Mouse (Mus musculus) macrophage (primary cell): ENCODE data around the gene Dagla. TPM values are rescaled to one million over a fixed set of nuclear protein-coding genes. Genes with fewer than 3 reads are reported as not detected.

Source experiments
- H3K27ac ChIP-seq: fragments of 350-480 bp; formaldehyde crosslinking; 2 replicates; pipeline ENCODE4 v1.9.0; 2021
- H3K36me3 ChIP-seq: fragments of 350-480 bp; formaldehyde crosslinking; 2 replicates; pipeline ENCODE4 v1.9.0; 2021; ENCODE audit errors: inconsistent target
- H3K4me3 ChIP-seq: fragments of 350-480 bp; formaldehyde crosslinking; 2 replicates; pipeline ENCODE4 v1.9.0; 2021; ENCODE audit errors: inconsistent target
- H3K79me2 ChIP-seq: fragments of 350-480 bp; formaldehyde crosslinking; 2 replicates; pipeline ENCODE4 v1.9.0; 2021; ENCODE audit errors: inconsistent target
- WGBS: methylation state at CpG from one replicate; pipeline ENCODE4 v1.1.7; 2026; ENCODE audit warnings: inconsistent platforms; ENCODE audit not compliant: missing documents; 5-methylcytosine and 5-hydroxymethylcytosine counted together
- polyA plus RNA-seq: library from polyadenylated mRNA; stranded (reverse); fragments of 250-400 nt; gene quantifications from 3 replicates; pipeline ENCODE4 v1.2.4, GENCODE M21; 2018; ENCODE audit warnings: inconsistent platforms

Gene Dagla
- polyA plus RNA-seq, 1 experiment from 2014 or later: 2.9 TPM

DNA sequence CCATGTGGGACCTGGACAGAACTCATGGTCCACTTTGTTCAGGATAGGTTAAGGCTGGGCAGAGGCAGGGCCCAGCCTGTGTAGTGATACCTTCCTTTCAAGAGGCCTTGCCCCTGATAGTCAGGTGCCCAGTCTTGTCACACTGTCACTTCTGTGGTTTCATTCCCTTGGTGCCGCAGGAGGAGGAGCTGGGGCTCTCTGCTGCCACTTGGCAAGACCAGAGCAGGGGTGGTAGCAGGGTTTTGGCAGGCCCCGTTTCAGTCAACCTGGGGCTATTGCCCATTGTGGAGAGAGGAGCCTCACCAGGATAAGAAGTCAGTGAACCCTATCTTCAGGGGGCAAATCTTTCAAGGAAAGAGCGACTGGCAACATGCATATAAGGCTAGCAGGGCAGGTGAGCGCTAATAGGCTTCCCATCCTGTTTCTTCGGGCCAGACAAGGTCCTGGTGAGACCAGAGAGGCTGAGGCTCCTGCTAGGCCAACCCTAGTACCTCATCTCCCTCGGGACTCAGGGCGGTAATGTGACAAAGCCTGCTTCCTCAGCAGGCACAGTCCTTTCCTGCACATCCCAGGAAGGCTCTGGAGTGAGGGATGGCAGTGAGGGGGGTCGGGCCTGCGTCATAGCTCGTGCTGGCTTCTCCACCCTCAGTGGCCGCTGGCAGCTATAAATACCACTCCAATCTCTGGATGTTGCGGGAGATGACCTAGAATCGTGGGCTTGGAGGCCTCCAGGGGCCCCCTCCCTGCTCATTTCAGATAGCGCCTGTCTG lies 23.7 kb downstream of the Dagla start:
- H3K4me3 ChIP-seq: no peak overlapping the region
- WGBS: 92% methylated on average over 14 of the region's 14 CpGs
- H3K79me2 ChIP-seq: no peaks in the 10 kb centered on the region
- H3K27ac ChIP-seq: peak overlapping the region; percentile 95
- H3K36me3 ChIP-seq: no peaks in the 10 kb centered on the region

- Histone ChIP-seq H3K36me3 (no peaks in the 10 kb centered on the region), H3K27ac (peak overlapping the region; percentile 95), H3K79me2 (no peaks in the 10 kb centered on the region), H3K4me3 (no peak overlapping the region)
- WGBS: 14% methylated on average over 9 of the region's 9 CpGs
Measured at GRCm38 (mm10) chr19:10279668-10280067, 25.0 kb downstream of the Dagla start.

- Histone ChIP-seq H3K79me2 (no peaks in the 10 kb centered on the region), H3K4me3 (no peak overlapping the region), H3K36me3 (no peaks in the 10 kb centered on the region), H3K27ac (peak overlapping the region; percentile 95)
- 70% methylated on average over 6 of the region's 6 CpGs for WGBS
Measured at GRCm38 (mm10) chr19:10278669-10279324, 25.9 kb downstream of the Dagla start.

- Histone ChIP-seq H3K4me3 (no peak overlapping the region), H3K27ac (peak overlapping the region; percentile 95), H3K79me2 (no peaks in the 10 kb centered on the region), H3K36me3 (no peaks in the 10 kb centered on the region)
- WGBS: 80% methylated on average over 5 of the region's 5 CpGs
Measured at GRCm38 (mm10) chr19:10277759-10278158, 26.9 kb downstream of the Dagla start.

GRCm38 (mm10) chr19:10277331-10277730 lies 27.3 kb downstream of the Dagla start:
- Histone ChIP-seq H3K4me3 (no peak overlapping the region), H3K36me3 (no peaks in the 10 kb centered on the region), H3K79me2 (no peaks in the 10 kb centered on the region), H3K27ac (peak overlapping the region; percentile 95)
- WGBS: 34% methylated on average over 17 of the region's 17 CpGs

DNA sequence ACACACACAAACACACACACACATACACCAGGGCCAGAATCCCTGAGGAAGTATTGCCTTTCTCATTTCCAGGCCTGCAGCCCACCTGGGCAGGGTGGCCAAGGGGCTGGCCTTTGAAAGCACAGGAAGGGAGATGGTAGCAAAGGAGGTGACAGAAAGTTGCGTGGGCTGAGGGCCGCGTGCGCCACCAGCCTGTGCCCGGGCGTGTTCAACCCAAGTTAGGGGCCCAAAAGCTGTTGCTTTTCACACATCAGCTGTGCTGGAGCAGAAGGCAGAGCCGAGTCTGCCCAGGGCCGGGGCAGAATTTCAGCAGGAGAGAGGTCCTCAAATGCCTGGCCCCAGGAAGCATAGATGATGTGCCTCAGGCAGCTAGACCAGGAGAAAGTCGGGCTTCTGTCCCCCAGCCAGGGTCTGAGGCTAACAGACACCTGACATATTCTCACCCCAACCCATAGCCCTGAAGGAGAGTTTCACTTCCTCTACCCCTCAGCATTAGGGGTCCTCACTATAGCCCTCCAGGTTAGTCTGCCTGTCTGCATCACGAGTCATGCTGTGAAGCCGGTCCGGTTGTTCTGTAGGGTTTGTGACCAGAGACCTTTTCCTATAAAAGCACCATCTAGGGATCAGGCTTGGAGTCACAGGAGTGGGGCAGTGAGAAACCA lies 28.1 kb downstream of the Dagla start:
- Histone ChIP-seq H3K79me2 (no peaks in the 10 kb centered on the region), H3K36me3 (no peaks in the 10 kb centered on the region), H3K4me3 (no peak overlapping the region), H3K27ac (peak overlapping the region; percentile 27; the same call in 1 of the 2 replicates)
- WGBS: 88% methylated on average over 12 of the region's 12 CpGs

- no peaks in the 10 kb centered on the region for H3K79me2 ChIP-seq
- 85% methylated on average over 5 of the region's 5 CpGs for WGBS
- no peaks in the 10 kb centered on the region for H3K36me3 ChIP-seq
- H3K27ac ChIP-seq: no peak overlapping the region
- H3K4me3 ChIP-seq: no peak overlapping the region
Measured at GRCm38 (mm10) chr19:10274056-10274455, 30.6 kb downstream of the Dagla start.

- no peaks in the 10 kb centered on the region for H3K36me3 ChIP-seq
- no peak overlapping the region for H3K27ac ChIP-seq
- no peak overlapping the region for H3K4me3 ChIP-seq
- 46% methylated on average over 11 of the region's 11 CpGs for WGBS
- H3K79me2 ChIP-seq: no peaks in the 10 kb centered on the region
Measured at GRCm38 (mm10) chr19:10272746-10273145, 31.9 kb downstream of the Dagla start.

DNA sequence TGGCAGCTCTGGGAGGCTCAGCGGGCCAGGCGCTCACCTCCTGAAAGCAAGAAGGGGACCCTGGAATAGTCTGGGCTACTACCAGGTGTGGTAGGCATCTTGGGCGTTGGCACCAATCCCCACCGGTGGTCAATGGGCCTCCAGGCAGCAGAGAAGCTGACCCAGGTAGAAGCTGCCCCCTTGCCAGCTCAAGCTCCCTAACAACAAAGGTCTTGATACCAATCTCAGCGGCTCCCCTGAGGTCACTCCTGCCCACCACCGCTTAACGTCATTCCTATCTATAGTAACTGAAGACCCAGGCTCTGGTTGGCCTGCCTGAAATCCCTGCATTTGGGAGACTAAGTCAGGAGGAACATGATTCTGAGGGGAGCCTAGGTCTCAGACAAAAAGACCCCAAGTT lies 33.1 kb downstream of the Dagla start:
- Histone ChIP-seq H3K36me3 (no peaks in the 10 kb centered on the region), H3K79me2 (no peaks in the 10 kb centered on the region), H3K4me3 (no peak overlapping the region), H3K27ac (no peak overlapping the region)
- 94% methylated on average over 7 of the region's 7 CpGs for WGBS

DNA sequence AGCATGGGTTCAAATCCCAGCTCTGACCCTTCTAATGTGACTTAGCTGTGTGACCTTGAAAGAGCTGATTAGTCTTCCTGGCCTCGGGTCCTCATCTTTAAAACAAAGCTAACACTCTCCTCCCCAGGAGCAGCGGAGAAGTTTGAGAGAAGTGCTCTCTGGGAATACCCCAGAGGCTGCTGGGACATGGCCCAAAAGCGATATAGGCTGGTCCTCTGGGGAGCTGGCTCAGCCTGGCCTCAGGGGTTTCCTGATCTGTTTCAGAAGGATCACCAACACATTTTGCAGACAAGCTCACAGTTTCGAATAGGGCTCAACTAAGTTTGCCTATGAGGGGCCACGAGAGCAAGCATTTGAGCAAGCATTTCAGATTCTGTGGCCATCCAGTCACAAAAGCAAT lies 34.3 kb downstream of the Dagla start:
- Histone ChIP-seq H3K36me3 (no peaks in the 10 kb centered on the region), H3K27ac (no peak overlapping the region), H3K79me2 (no peaks in the 10 kb centered on the region), H3K4me3 (no peak overlapping the region)
- WGBS: 94% methylated on average over 5 of the region's 5 CpGs

GRCm38 (mm10) chr19:10268851-10269250 lies 35.8 kb downstream of the Dagla start:
- H3K79me2 ChIP-seq: no peaks in the 10 kb centered on the region
- no peak overlapping the region for H3K27ac ChIP-seq
- 92% methylated on average over 9 of the region's 15 CpGs for WGBS
- no peaks in the 10 kb centered on the region for H3K36me3 ChIP-seq
- no peak overlapping the region for H3K4me3 ChIP-seq

- no peak overlapping the region for H3K4me3 ChIP-seq
- H3K27ac ChIP-seq: no peak overlapping the region
- H3K36me3 ChIP-seq: no peaks in the 10 kb centered on the region
- H3K79me2 ChIP-seq: no peaks in the 10 kb centered on the region
- WGBS: 95% methylated on average over 8 of the region's 10 CpGs
Measured at GRCm38 (mm10) chr19:10267953-10268352, 36.7 kb downstream of the Dagla start.

DNA sequence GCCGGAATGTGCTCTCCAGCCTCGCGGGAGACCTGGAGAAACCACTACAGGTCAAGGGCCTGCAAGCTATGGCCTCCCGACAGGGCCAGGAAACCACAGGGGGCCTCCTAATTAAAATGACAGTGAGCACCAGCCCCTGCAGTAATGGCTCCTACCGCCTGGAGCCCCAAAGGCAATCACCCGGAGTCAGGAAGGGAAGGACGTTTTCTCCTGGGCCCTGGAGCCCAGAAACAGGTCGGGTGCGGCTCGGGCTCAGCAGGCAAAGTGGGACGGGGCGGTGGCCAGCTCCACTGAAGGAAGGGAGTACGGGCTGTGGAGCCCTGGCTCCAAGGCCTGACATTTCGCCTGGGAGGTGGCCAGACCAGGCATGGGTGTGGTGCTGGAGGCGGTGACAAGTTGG lies 37.6 kb downstream of the Dagla start:
- Histone ChIP-seq H3K27ac (no peak overlapping the region), H3K36me3 (no peaks in the 10 kb centered on the region), H3K4me3 (no peak overlapping the region), H3K79me2 (no peaks in the 10 kb centered on the region)
- WGBS: 59% methylated on average over 10 of the region's 15 CpGs

- WGBS: 33% methylated on average over 13 of the region's 14 CpGs
- no peak overlapping the region for H3K4me3 ChIP-seq
- H3K27ac ChIP-seq: no peak overlapping the region
- no peaks in the 10 kb centered on the region for H3K36me3 ChIP-seq
- H3K79me2 ChIP-seq: no peaks in the 10 kb centered on the region
Measured at GRCm38 (mm10) chr19:10266196-10266850, 38.4 kb downstream of the Dagla start.
